Mouse (Mus musculus) spleen, adult 2 months (tissue): ENCODE results near the gene C1rb. TPM values are rescaled to one million over a fixed set of nuclear protein-coding genes. Genes with fewer than 3 reads are reported as not detected.
"Not testable (repeated sequence)": the region's sequence is repeated elsewhere in the genome, so short reads cannot be mapped to it uniquely, and the experiment has no call there.

Experiments
- DNase-seq, 2 experiments: peaks; one replicate each; pipeline versions ENCODE4 v3.0.0 to v3.0.0-alpha.2; 2012 to 2021; ENCODE audit warnings: low spot score in 2 of 2, low read depth in 1 of 2
- H3K27ac ChIP-seq: fragments of 200-500 bp; 2 replicates; pipeline ENCODE4 v1.5.1; 2012; ENCODE audit warnings: low read length, inconsistent platforms; ENCODE audit not compliant: insufficient read depth
- H3K27me3 ChIP-seq: fragments of 200-500 bp; 2 replicates; pipeline ENCODE4 v1.6.1; 2012; ENCODE audit warnings: mild to moderate bottlenecking, moderate library complexity, low read length, inconsistent platforms; ENCODE audit not compliant: control insufficient read depth, insufficient read depth
- H3K36me3 ChIP-seq: fragments of 200-500 bp; 2 replicates; pipeline ENCODE4 v1.6.1; 2012; ENCODE audit warnings: mild to moderate bottlenecking, low read length, inconsistent platforms; ENCODE audit not compliant: control insufficient read depth, insufficient read depth
- H3K4me1 ChIP-seq: fragments of 200-500 bp; 2 replicates; pipeline ENCODE4 v1.6.1; 2011; ENCODE audit warnings: inconsistent platforms; ENCODE audit not compliant: control insufficient read depth, insufficient read depth, insufficient read length
- H3K4me3 ChIP-seq: fragments of 200-500 bp; 2 replicates; pipeline ENCODE4 v1.5.1; 2011; ENCODE audit warnings: mild to moderate bottlenecking, inconsistent platforms; ENCODE audit not compliant: insufficient read depth, insufficient read length; ENCODE audit errors: extremely low read depth
- CTCF ChIP-seq: fragments of 200-500 bp; IDR thresholded peaks from 2 replicates; pipeline ENCODE4 v1.5.1; 2011; ENCODE audit warnings: mild to moderate bottlenecking, inconsistent platforms; ENCODE audit not compliant: insufficient read depth, insufficient read length, insufficient replicate concordance; ENCODE audit errors: extremely low read depth
- POLR2A ChIP-seq: fragments of 200-500 bp; IDR thresholded peaks from 2 replicates; pipeline ENCODE4 v1.6.1; 2011; ENCODE audit warnings: low read depth, low read length, inconsistent platforms
- WGBS: fragments of 180-500 bp; shearing (Covaris S2); methylation state at CpG from one replicate; pipeline ENCODE4 v1.1.7; 2018; 5-methylcytosine and 5-hydroxymethylcytosine counted together
- polyA plus RNA-seq: library from polyadenylated mRNA; depleted of rRNA; stranded (reverse); fragments of >200 nt; gene quantifications from 2 replicates; pipeline ENCODE4 v1.2.3, GENCODE M21; 2012

The C1rb gene
- polyA plus RNA-seq, 1 experiment, result 0.05 TPM

DNA sequence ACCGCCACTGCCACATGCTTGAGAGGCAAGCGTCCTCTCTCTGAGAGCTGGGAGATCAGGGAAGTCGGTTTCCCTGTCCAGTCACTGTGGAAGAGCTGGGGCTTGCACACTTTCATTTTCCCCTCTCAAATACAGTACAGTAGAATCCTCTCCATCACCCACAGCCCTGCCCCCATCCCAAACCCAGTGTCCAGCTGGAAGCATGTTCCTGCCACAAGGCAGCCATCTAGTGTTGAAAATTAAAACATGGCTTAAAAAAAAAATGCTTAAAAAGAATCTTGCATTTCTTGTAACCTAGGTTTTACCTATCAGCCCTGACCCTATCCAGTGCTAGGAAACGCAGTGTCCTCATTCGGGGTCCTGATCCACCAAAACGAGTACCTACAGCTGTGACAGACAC lies 25.6 kb upstream of the C1rb start:
- H3K4me3 ChIP-seq, result no peak overlapping the region
- no peak for DNase-seq
- H3K36me3 ChIP-seq, result no peaks in the 10 kb centered on the region
- no peak overlapping the region for H3K27ac ChIP-seq
- no peaks in the 10 kb centered on the region for H3K27me3 ChIP-seq
- no peaks in the 10 kb centered on the region for H3K4me1 ChIP-seq
- TF ChIP-seq CTCF, result no peak
- no peak for TF ChIP-seq POLR2A
- WGBS, result 72% methylated on average over 6 of the region's 6 CpGs

DNA sequence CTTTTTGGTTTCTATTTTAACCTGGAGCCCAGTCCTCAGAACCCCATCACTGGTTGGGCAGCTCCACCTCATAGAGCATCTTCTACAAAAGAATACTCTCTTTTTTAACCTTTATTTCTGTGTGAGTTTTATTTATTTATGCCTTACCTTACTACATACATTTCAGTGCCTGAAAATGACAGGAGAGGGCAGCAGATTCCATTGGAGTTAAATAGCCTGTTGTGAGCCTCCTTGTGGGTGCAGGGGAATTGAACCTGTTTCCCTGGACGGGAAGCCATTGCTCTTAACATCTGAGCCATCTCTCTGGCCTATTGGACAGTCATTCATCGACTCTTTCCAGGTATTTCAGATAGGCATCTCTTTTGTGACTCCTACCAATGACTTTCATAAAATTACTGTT lies 24.7 kb upstream of the C1rb start:
- 78% methylated on average over 2 of the region's 2 CpGs for WGBS

DNA sequence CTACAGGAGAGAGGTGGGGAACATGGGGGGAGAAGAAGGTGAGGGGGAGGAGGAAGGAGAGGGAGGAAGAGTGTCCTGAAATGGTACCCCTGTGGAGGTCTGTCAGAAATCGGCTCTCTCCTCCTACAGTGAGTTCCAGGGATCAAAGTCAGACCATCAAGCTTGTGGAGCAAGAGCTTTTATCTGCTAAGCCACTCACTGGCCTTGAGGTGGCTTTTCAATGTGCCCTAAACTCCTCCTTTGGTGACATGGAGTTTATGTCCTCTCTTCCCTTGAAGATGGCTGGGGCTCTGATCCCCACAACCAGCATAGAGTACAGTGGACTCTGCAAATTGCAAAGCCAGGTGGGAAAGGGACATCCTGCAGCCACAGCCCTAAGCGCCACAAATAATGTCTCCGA lies 22.1 kb upstream of the C1rb start:
- not testable (repeated sequence) for H3K27me3 ChIP-seq, H3K36me3 ChIP-seq, H3K4me3 ChIP-seq, H3K27ac ChIP-seq, DNase-seq, H3K4me1 ChIP-seq
- WGBS, result 73% methylated on average over 3 of the region's 3 CpGs

More for the DNA sequence above, 24.7 kb upstream of the C1rb start:
- Histone ChIP-seq H3K4me1 (no peaks in the 10 kb centered on the region), H3K4me3 (no peak overlapping the region), H3K27me3 (no peaks in the 10 kb centered on the region), H3K36me3 (no peaks in the 10 kb centered on the region), H3K27ac (no peak overlapping the region)
- no peak for DNase-seq
- TF ChIP-seq POLR2A (no peak), CTCF (no peak)

DNA sequence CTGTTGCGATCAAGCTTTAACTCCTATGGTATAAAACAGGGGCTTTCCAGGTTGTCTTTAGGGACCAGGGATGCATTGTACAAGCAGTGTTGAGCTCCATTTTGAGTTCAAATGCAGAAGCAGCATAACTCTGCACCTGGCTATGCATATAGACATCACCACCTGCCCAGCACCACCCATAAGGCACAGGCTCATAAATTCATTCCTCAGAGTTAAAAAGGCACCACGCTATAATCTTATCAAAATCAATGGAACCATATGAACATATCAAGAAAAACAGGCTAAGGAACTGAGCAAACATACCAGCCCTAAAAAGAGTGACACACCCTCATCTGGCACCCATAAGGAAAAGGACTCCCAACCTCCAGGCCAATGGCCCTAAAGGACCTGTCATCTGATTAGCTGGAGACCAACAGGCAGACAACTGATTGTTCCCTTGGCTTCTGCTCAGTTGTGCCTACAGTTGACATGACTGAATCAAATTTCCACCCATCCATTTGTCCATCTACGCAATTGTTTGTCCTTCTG lies 21.0 kb upstream of the C1rb start:
- 91% methylated on average over 3 of the region's 3 CpGs for WGBS
- Histone ChIP-seq H3K27me3 (no peaks in the 10 kb centered on the region), H3K27ac (no peak overlapping the region), H3K4me3 (no peak overlapping the region), H3K36me3 (no peaks in the 10 kb centered on the region), H3K4me1 (no peaks in the 10 kb centered on the region)
- DNase-seq, result no peak
- no peak for TF ChIP-seq CTCF

DNA sequence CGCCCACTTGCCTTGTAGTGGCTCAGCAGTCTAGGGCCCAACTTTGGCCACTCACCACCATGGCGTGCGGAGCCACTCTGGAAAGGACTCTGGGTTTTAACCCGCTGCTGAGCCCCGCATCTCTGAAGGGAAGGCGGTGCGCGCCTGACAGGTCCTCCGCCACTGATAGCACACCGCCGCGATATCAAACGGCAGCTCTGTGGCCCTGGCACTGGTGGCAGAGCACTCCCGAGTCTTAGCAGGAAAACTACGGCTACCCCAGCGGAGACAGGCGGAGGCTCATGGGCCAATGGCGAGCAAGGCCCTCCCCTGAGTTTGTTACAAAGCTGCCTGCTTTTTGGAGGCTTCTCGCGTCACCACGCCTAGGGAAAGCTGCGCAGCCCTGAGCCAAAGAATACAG lies 17.3 kb upstream of the C1rb start:
- H3K27me3 ChIP-seq, result no peaks in the 10 kb centered on the region
- no peaks in the 10 kb centered on the region for H3K4me1 ChIP-seq
- no peak overlapping the region for H3K4me3 ChIP-seq
- no peaks in the 10 kb centered on the region for H3K36me3 ChIP-seq
- TF ChIP-seq CTCF (no peak), POLR2A (no peak)
- no peak overlapping the region for H3K27ac ChIP-seq
- WGBS, result 88% methylated on average over 22 of the region's 22 CpGs
- no peak for DNase-seq

DNA sequence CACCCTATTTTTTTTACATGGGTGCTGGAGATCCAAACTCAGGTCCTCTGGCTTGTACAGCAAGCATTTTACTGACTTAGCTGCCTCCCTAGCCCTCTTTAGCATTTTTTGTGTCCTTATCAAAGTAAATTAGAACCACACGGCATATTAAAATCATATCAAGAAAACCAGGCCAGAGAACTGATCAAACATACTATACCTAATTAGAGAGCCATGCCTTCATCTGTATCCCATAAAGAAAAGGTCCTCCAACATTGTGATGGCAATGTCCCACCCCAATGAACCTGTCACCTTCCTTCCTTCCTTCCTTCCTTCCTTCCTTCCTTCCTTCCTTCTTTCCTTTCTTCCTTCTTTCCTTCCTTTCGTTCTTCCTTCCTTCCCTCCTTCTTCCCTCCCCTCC lies 14.1 kb upstream of the C1rb start:
- WGBS, result 74% methylated on average over 2 of the region's 2 CpGs
- not testable (repeated sequence) for H3K27me3 ChIP-seq, H3K4me1 ChIP-seq, H3K4me3 ChIP-seq, H3K36me3 ChIP-seq, DNase-seq, H3K27ac ChIP-seq

DNA sequence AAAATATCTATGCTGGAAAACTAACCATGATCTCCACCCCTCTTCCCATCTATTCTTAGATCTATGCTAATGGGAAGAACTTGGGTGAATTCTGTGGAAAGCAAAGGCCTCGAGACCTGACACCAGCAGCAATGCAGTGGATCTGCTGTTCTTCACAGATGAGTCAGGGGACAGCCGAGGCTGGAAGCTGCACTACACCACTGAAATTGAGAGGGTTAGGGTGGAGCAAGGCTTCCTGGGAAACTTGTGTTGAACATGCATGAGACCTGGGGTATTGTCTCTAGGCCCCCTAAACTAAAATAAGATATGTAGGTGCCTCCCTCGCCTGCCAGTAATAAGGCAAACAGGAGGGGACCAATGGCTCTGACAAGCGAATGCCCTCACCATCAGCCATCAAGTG lies 8.9 kb upstream of the C1rb start:
- not testable (repeated sequence) for H3K36me3 ChIP-seq, DNase-seq, H3K4me3 ChIP-seq, H3K27ac ChIP-seq, H3K27me3 ChIP-seq, H3K4me1 ChIP-seq
- 86% methylated on average over 4 of the region's 4 CpGs for WGBS

DNA sequence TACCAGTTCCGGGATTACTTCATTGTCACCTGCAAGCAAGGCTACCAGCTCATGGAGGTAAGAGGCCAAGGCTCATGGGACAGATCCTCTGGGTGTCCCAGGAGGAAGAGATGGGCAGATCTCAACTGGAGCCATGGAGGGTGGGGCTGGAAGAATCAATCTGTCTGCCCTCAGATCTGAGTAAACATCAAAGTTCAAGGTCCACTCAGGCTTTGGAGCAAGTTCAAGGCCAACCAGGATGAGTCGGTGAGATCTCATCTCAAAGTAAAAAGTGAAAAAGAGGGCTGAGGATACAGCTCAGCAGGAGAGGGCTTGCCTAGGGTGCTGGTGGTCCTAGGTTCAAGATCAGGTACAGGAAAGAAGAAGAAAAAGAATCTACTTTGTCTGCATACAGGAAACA lies 8.5 kb upstream of the C1rb start:
- H3K36me3 ChIP-seq, H3K27me3 ChIP-seq, H3K4me1 ChIP-seq, DNase-seq, H3K4me3 ChIP-seq, H3K27ac ChIP-seq: not testable (repeated sequence)
- 88% methylated on average over 2 of the region's 2 CpGs for WGBS

DNA sequence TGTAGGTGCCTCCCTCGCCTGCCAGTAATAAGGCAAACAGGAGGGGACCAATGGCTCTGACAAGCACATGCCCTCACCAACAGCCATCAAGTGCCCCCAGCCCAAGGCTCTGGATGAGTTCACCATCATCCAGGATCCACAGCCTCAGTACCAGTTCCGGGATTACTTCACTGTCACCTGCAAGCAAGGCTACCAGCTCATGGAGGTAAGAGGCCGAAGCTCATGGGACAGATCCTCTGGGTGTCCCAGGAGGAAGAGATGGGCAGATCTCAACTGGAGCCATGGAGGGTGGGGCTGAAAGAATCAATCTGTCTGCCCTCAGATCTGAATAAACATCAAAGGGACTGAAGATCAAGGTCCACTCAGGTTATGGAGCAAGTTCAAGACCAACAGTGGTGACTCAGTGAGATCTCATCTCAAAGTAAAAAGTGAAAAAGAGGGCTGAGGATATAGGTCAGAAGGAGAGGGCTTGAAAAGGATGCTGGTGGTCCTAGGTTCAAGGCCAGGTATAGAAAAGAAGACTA lies 5.1 kb downstream of the C1rb start:
- not testable (repeated sequence) for H3K27me3 ChIP-seq, DNase-seq, H3K36me3 ChIP-seq, H3K4me1 ChIP-seq, H3K4me3 ChIP-seq, H3K27ac ChIP-seq
- WGBS, result 79% methylated on average over 3 of the region's 3 CpGs

DNA sequence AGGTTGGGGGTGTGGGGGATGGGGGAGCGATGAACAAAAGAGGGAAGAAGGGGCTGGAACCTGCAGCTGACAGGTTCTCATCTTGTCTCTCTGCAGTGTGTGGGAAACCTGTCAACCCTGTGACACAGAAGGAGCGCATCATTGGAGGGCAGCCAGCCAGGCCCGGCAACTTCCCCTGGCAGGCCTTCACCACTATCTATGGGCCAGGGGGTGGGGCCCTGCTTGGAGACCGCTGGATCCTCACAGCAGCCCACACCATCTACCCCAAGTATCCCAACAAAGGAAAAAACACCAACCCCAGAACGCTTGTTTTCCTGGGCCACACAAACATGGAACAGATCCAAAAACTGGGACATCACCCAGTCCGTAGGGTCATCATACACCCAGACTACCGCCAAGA lies 10.1 kb downstream of the C1rb start:
- WGBS, result 82% methylated on average over 7 of the region's 7 CpGs
- not testable (repeated sequence) for H3K4me1 ChIP-seq, DNase-seq, H3K36me3 ChIP-seq, H3K4me3 ChIP-seq, H3K27me3 ChIP-seq, H3K27ac ChIP-seq
